Mouse (Mus musculus) bone marrow, adult 2 months (tissue): ENCODE measurements around the gene Capn13.

Experiments used
- CTCF ChIP-seq: fragments of 200-500 bp; IDR thresholded peaks from 2 replicates; pipeline ENCODE4 v1.5.1; 2011; ENCODE audit warnings: low read length, control low read depth; ENCODE audit not compliant: control insufficient read depth, insufficient read depth
- POLR2A ChIP-seq: fragments of 200-500 bp; IDR thresholded peaks from 2 replicates; pipeline ENCODE4 v1.6.1; 2011; ENCODE audit warnings: low read depth, mild to moderate bottlenecking, control low read depth, low read length, borderline replicate concordance; ENCODE audit not compliant: control insufficient read depth

GRCm38 (mm10) chr17:73416181-73416795 is 15.6 kb upstream of the Capn13 start:
- TF ChIP-seq CTCF (no peak), POLR2A (no peak)
